Mouse (Mus musculus) gastrocnemius, postnatal 36 days (tissue): Measurements from ENCODE around the gene Tmcc3. TPM values are rescaled to one million over a fixed set of nuclear protein-coding genes. Genes with fewer than 3 reads are reported as not detected.
"Not testable (repeated sequence)": the region's sequence is repeated elsewhere in the genome, so short reads cannot be mapped to it uniquely, and the experiment has no call there.

Source experiments
- DNase-seq, 2 experiments: peaks; one replicate each; pipeline ENCODE4 v3.0.0; 2022
- intact Hi-C: fragments of 180-260 bp; cut with DNase I; formaldehyde crosslinking; loops from one replicate; pipeline ENCODE4 v1.15.1; 2025
- total RNA-seq, 2 experiments: library from RNA; stranded (reverse); gene quantifications; 2 replicates each; pipeline ENCODE4 v1.2.3; 2021

The Tmcc3 gene
- total RNA-seq, 2 experiments from 2014 or later: 17.3 to 19.3 TPM

DNA sequence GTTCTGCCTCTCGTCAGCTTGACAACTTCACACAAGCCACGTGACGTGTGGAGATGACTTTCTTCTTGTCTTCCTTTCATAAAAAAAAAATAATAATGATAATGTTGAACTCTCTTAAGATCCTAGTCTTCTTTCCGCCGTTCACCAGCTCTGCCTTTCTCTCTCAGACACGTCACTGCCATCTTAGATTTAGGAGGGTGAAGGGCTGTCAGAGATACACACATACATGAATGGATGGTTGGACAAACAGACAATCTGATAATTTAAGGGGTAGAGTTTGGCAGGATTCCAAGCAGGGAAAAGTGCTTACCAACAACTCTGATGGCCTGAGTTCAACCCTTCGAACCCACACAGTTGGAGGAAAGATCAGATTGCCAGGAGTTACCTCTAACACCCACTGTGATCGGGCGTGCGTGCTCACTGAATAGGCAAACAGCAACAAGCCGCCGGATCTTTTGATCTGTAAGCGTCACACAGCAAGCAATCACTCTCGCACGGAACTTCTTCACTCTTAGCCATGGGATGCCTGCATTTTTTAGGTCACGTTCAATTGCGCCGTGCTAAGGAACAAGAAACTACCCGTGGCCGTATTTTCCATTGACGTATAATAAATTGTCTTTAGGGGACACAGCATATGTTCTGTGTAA, 254.6 kb downstream of the Tmcc3 start:
- intact Hi-C loops: no loop called here
- DNase-seq: no peak

DNA sequence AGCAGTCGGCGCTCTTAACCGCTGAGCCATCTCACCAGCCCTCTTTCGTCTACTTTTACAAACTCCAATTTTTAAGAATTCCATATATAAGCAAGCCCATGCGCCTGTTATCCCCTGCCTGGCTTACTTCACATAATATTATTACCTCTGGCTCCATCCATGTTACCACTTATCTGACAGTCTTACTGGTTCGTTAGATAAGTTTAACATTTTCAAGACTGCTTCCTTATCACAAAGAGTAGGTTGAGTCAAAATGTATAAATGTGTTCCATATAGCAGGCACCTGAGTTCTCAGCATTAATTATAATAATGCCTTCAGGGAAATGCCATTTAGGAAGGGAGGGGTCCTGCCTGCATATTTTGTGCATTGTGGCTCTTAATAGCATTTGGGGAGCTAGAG, 255.5 kb downstream of the Tmcc3 start:
- intact Hi-C loops: no loop called here
- DNase-seq: no peak

DNA sequence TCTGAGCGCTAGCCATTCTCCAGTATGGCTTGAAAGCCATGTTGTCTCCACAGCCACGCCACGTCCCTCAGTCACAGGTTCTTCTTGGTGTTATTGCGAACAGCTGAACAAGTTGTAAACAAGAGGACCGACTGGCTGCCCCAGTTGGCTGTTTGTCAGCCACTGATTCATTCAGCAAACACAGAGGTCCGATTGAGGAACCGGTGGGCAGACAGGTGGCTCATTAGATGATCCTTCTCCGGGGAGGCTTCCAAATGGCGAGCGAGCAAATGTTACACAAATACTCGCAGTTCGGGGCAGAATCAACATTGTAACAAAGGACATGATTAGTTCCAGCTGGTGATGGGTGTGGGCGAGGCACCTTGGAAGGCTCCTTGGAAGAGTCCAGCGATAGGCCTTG, 256.2 kb downstream of the Tmcc3 start:
- no peak for DNase-seq
- intact Hi-C loops: no loop called here

DNA sequence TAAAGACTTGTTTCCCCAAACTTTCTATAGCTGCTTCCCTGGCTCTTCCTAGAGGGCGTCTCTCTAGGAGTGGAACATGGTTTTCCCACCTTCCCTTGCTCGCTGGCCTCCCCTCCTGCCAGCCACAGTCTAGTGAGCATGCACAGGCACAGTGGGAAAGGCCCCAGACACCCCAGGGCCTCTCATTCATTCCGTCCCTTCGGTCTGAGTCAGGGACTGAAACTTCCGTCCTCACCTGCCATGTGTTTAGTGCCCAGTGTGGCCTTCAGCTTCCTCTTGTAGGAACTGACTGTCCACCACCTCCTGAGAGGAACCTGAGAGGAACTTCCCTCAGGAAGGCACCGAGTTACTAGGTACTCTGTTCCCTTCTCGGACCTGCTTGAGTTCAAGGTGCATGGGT, 257.1 kb downstream of the Tmcc3 start:
- intact Hi-C loops: no loop called here
- DNase-seq: no peak

DNA sequence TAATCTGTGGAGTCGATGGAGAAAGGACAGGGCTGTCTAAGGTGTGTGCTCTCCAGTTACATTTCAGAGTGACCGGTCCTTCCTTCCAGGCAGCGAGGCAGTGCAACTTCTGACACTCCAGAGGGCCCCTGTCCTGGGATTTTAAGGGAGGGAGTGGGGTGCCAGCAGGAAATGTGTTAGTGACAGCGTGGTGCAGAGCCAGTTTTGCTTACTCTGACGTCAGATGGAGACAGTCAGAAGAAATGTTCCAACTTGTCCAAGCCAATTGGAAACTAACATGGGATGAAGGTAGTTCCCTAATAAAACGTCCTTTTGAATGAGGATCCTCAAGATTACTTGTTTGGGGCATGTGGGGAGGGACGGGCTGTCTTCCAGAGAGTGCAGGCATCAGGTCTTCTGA, 258.0 kb downstream of the Tmcc3 start:
- intact Hi-C loops: no loop called here
- no peak for DNase-seq

DNA sequence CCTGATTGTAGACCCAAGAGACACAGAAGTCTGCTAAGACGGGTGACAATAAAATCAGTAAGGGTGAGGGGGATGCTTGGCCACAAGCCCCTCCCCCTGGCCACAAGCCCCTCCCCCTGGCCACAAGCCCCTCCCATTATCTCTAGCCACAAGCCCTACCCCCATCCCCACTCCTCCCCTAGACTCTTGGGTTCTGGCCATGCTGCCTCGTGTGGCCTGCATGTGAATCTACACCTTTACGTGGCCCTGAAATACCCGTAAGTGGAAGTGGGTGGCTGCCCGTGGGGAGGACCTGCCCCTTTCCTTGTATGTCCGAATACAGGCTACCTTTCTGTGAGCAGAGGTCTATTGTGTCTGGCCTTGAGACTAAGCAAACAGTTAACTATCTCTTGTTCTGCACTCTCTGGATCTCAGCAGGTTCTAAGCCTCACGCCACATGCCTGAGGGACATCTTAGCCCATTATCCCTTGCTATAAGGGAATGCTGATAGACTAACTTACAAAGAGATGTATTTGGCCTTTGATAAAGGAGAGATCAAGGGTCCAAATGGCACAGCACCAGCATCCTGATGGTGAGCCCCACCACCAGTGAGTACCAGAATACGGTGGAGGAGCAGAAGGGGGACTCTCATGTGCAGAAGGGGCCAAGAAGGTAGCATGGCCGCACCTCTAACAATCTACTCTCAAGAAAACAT, 260.3 kb downstream of the Tmcc3 start:
- no peak for DNase-seq
- intact Hi-C loops: no loop called here

DNA sequence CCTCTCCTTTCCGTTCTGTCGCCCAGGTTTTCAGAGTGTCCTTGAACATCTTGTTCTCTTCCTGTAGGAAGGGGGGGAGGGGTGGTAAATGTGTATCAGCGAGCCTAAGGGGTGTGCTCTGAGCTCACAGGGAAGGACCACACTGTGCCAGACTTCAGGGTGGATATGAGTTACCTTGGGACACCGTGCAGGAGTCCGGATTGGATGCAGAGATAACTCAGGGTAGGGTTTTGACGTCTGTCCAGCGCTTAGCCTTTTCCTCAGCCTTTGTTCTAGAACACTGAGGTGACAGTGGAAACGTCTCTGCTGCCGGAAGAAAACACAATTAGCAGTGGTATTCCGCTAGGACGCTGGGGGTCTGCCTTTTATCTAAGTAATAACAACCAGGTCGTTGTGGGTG, 261.0 kb downstream of the Tmcc3 start:
- DNase-seq: no peak
- intact Hi-C loops: no loop called here

DNA sequence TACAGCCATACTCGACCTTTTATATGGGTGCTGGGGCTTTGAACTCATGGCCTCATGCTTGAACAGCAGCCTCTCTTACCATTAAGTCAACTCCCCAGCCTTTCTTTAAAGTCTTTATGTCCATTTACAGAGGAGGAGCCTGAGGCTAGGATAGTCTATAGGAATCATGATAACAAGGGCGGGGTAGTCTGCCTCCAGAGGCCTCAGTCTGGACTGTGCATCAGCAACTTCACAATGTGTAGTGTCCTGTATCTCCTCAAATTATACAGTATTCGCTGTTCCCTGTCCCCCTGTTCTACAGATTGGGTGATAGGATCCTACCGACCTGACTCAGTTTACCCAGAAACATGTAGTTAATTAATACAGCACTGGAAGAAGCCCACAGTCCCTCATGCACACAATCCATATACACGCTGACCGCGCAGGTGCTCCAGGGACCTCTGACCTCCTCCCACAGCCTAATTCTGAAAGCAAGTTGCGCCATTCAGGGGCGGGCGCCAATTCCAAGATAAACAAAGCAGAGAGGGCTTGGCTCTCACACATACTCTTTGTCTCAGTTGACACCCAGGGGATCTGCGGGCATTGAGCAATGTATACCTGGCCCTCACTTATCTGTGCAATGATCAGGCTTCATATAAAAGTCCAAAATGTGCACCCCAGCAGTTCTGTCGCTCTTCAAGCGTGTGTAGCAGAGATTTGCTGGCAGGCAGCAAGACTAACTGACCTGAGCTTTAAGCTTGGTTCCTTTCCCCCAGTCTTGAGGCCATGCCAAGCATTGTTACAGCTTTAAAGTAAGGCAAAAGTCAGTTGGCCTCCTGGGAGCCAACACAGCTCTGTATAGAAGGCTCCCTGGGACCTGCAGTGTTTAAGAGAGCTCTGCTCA, 262.9 kb downstream of the Tmcc3 start:
- DNase-seq: no peak
- intact Hi-C loops: no loop called here

DNA sequence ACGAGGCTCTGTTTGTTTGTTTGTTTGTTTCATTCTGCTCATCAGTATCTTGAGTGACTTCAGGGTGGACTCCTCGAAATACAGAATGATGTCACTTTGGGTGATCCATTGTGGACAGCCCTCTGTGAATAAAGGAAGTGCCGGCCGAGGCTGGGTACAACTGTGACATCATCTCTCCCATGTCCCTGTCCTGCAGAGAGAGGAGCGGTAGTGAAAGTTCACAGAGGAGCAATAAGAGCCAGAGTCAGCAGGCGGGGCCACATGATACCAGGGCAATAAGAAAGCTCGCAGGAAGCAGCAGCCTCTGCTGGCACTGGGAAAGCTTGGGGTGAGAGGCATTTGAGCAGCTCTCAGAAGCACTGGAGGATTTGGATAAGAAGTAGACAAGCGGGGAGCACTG, 264.2 kb downstream of the Tmcc3 start:
- intact Hi-C loops: loop anchor here (2.0 kb wide), 1 partner anchor 59 kb away; no protein-coding TSS in a partner anchor
- DNase-seq: peak in 1 of 2 experiments; percentile 49

DNA sequence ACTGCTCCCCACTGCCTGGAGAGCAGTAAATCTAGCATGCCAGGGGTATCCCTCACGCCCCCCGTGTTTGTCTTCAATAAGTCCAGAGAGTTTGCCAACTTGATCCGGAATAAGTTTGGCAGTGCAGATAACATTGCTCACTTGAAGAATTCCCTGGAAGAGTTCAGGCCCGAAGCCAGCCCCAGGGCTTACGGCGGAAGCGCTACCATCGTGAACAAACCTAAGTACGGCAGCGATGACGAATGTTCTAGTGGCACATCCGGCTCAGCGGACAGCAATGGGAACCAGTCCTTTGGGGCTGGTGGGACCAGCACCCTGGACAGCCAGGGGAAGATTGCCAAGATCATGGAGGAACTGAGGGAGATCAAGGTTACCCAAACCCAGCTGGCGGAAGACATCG, 267.1 kb downstream of the Tmcc3 start:
- no peak for DNase-seq
- intact Hi-C loops: no loop called here

DNA sequence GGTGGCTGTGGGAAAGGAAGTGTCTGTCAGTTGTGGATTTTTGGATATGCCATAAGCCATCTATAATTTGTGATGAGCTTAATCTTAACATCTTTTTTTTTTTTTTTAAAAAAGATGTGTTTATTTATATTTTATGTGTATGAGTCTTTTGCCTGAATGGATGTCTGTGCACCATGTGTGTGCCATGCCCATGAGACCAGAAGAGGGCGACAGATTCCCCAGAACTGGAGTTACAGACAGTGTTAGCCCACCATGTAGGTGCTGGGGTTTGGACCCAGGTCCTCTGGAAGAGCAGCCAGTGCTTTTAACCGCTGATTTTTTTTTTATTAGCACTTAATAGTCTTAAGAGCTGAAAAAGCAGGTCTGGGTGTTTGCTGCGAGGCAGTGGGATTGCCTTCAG, 269.6 kb downstream of the Tmcc3 start:
- intact Hi-C loops: no loop called here
- DNase-seq: no peak

DNA sequence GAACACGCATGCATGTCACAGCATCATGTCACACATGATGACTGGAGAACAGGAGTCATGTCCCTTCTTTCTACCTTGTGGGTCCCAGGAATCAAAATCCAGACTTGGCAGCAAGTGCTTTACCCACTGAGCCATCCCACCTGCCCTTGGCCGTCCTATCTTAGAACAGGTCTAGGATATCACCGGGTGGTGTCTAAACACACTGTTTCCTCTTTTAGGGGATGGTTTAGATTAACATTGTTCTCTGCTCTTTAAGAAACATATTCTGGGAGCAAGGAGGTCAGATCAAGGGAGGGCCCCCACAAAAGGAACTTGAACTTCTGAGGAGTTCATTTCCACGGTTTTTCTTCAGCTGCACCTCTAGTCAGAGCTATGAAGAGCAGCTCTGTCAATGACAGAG, 272.0 kb downstream of the Tmcc3 start:
- DNase-seq: no peak
- intact Hi-C loops: no loop called here

DNA sequence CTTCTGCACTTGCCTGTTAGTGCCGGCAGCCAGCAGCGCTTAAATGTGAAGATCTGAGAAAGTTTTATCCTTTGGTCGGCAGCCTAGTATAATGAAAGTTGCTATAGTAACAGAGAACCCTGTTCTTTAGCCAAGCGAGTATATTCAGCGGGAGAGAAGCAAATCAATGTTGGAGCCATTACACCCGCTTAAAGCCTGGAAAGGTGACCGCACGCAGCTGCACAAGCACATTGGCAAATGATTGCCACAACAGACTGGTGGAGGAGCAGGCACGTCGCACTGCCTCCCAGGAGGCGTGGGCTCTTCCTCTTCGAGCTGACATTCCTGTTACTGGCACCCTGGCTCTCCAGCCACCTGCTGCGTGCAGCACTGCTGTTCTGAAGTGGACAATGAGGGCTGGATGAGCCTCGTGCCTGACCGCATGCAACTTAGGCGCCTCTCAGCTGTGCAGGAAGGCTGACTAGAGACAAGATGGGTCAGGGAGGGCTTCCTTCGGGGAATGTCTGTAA, 273.2 kb downstream of the Tmcc3 start:
- intact Hi-C loops: no loop called here

DNA sequence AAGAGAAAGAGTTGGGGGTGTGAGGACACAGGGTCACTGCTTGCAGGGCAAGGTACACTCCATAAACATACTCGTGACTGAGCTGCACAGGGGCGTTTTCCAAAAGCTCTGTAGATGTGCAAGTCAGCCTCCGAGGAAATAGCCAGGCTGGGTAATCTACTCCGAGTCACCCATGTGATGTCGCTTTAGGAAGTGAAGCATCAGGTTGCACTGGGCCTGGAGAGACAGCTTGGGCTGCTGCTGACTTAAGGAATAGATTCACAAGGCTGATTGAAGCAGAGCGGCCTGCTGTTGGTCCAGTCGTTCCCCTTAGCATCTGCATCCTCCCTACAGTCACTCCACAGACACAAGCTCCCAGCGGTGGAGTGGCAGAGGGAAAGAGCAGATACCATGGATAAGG, 274.1 kb downstream of the Tmcc3 start:
- no peak for DNase-seq
- intact Hi-C loops: no loop called here

More for the DNA sequence above, 273.2 kb downstream of the Tmcc3 start:
- no peak for DNase-seq

DNA sequence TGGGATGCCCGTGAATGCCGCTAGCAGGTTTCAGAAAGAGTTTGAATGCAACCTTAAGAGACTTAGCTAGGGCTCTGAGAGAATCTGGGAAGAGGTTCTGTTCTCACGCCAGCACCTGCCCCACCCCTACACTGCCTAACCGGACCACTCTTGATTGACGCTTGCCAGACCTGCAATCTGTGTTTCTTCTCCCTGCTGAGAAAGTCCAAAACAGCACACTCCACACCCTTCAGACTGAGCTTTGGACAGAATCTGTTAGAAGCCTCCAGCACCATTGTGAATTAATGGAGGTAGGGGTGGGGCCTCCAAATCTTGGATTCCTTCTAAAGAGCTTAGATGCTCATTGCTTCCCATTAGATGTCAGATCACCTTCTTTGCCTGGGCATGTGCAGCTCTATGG, 277.2 kb downstream of the Tmcc3 start:
- intact Hi-C loops: no loop called here
- DNase-seq: no peak

DNA sequence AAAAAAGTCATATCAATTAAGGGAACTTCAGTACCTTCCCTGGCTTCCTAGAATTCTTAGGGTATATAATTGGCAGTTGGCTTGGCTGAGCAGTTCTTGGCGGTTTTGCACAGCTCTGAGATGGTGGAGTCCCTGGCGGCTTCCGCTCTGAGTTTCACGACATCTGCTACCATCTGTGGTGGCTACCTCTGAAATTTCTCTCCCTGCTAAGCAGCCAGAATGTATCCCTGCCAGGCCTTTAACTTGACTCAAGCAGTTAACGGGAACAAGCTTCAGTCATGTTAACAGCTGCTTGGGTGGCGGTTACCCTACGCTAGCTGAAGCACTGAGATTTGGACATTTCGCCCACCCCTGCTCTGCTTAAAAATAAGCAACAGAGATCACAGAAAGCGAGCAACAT, 284.0 kb downstream of the Tmcc3 start:
- DNase-seq: no peak
- intact Hi-C loops: no loop called here

DNA sequence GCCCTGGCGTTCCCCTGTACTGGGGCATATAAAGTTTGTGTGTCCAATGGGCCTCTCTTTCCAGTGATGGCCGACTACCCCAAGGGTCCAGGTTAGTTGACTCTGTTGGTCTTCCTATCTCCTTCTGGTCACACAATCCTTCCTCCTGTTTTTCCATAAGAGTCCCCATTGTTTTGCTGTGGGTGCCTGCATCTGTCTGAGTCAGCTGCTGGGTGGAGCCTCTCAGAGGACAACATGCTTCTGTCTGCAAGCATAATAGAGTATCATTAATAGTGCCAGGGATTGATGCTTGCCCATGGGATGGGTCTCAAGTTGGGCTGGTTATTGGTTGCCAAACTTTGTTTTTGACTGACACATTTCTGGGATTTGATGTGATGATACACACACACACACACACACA, 288.1 kb downstream of the Tmcc3 start:
- DNase-seq: not testable (repeated sequence)
- intact Hi-C loops: loop anchor here (10.0 kb wide), 1 partner anchor 395 kb away; no protein-coding TSS in a partner anchor

DNA sequence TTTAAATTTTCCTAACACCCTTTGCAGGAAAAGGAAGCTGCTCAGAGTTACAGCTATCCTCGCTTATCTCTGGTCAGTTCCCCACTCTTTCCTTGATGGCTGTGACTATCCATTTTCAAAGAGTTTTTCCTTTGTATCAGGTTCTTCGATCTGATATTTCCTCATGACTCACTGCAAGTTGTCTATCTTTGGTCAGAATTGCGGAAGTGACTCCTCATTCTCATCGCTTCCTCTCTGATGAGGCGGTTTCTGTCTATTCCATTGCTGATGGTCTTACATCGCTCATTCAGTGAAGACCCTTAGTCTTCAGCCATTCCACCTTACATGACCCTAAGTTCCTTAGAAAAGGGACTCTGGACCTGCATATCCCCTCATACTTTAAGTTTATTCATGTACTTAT, 289.3 kb downstream of the Tmcc3 start:
- intact Hi-C loops: loop anchor here (10.0 kb wide), 1 partner anchor 396 kb away; no protein-coding TSS in a partner anchor
- no peak for DNase-seq

DNA sequence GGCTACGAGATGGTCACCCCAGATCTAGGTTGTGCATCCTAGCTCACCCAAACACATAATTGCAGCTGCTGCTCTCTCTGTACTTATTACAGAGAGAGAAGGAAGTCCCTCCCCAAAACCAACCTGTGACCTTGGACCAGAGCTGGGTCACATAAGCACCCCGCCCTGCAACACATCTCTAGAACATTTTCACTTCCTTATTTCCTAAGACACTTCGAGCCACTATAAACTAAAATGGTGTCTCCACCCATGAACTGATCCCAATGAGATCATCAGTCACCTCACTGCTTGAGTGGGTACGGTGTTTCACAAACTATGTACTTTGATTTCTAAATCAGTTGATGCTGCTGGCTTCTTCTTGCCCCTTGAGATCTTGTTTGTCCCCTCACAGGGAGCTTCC, 293.7 kb downstream of the Tmcc3 start:
- intact Hi-C loops: loop anchor here (5.0 to 10.0 kb wide), 2 partner anchors 93 to 401 kb away; no protein-coding TSS in a partner anchor
- DNase-seq: no peak

DNA sequence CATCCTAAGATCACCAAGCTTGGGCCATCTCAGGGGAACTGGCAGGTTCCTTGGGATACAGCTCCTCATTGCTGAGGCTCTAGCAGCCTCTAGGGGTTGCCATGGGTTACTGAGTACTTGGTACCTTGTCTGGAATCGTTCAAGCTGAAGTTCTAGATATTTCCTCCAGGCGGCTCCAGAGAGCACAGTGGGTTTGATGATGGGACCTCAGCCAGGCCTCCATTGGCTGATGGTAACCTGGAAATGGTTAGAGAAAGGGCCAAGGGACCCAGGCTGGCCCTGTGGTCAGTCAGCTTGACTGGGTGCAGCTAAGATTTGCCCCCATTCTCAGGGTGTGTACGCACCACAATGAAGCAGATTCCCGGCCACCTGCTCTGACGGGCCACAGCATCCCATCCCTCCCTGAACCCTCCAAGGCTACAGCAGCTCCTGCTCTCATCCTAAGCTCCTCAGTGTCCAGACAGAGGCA, 297.6 kb downstream of the Tmcc3 start:
- intact Hi-C loops: loop anchor here (2.0 to 10.0 kb wide), 3 partner anchors 97 to 405 kb away; no protein-coding TSS in a partner anchor
- peak; percentile 41 to 49 for DNase-seq
